Mouse (Mus musculus) cerebellum, postnatal 25 days (tissue): ENCODE results near the gene Rhebl1.

Experiments
- DNase-seq, 2 experiments: peaks; one replicate each; pipeline ENCODE4 v3.0.0; 2021; ENCODE audit warnings: mixed read lengths in 2 of 2

Rhebl1 gene

GRCm38 (mm10) chr15:98849165-98849564, 45.2 kb downstream of the Rhebl1 start:
- DNase-seq = no peak

- DNase-seq = no peak
Measured at GRCm38 (mm10) chr15:98846140-98846539, 48.2 kb downstream of the Rhebl1 start.

GRCm38 (mm10) chr15:98845149-98845548, 49.2 kb downstream of the Rhebl1 start:
- no peak for DNase-seq

- DNase-seq = peak in 1 of 2 experiments; percentile 9
Measured at GRCm38 (mm10) chr15:98843595-98844223, 50.6 kb downstream of the Rhebl1 start.

GRCm38 (mm10) chr15:98839671-98840585, 54.4 kb downstream of the Rhebl1 start:
- DNase-seq = no peak

- no peak for DNase-seq
Measured at GRCm38 (mm10) chr15:98839161-98839560, 55.2 kb downstream of the Rhebl1 start.

- no peak for DNase-seq
Measured at GRCm38 (mm10) chr15:98837743-98838103, 56.6 kb downstream of the Rhebl1 start.

GRCm38 (mm10) chr15:98837006-98837742, 57.2 kb downstream of the Rhebl1 start:
- no peak for DNase-seq

GRCm38 (mm10) chr15:98835291-98835690, 59.0 kb downstream of the Rhebl1 start:
- DNase-seq = no peak

- DNase-seq = no peak
Measured at GRCm38 (mm10) chr15:98834059-98834458, 60.3 kb downstream of the Rhebl1 start.

- no peak for DNase-seq
Measured at GRCm38 (mm10) chr15:98833281-98833680, 61.1 kb downstream of the Rhebl1 start.

- no peak for DNase-seq
Measured at GRCm38 (mm10) chr15:98832161-98833058, 61.9 kb downstream of the Rhebl1 start.

- DNase-seq = no peak
Measured at GRCm38 (mm10) chr15:98831684-98832035, 62.7 kb downstream of the Rhebl1 start.

GRCm38 (mm10) chr15:98830736-98831683, 63.3 kb downstream of the Rhebl1 start, which contains the start of gene Prkag1:
Gene Prkag1, minus strand, starts transcription at chr15:98831521.
- peak; percentile 95 to 97 for DNase-seq
